Mouse (Mus musculus): ENCODE data around the gene Lyve1. TPM values are rescaled to one million over a fixed set of nuclear protein-coding genes. Genes with fewer than 3 reads are reported as not detected.
"Not testable (repeated sequence)": the region's sequence is repeated elsewhere in the genome, so short reads cannot be mapped to it uniquely, and the experiment has no call there.

Lyve1 gene
- 33.8 and 37.6 TPM in 2 replicates for polyA plus RNA-seq (2014; fragmentation: Nextera tagmentation; extraction: Ambion mirVana)

GRCm38 (mm10) chr7:110862751-110863289 lies at the start of gene Lyve1:
Gene Lyve1, minus strand, starts transcription at chr7:110863239.
- peak within 1 kb of the TSS; percentile 38; the same call in 1 of the 2 replicates for H3K4me2 ChIP-seq
- no peak within 1 kb of the TSS for H3K9ac ChIP-seq
- no peaks in the 10 kb centered on the region for H3K36me3 ChIP-seq (ENCODE audit: insufficient read depth)
- H3K27me3 ChIP-seq (ENCODE audit: insufficient read depth, low read length) = no peaks in the 10 kb centered on the region
- H3K4me1 ChIP-seq (ENCODE audit: insufficient read depth) = peaks cover 9% of the 10 kb centered on the region; the same call in 1 of the 2 replicates
- TF ChIP-seq CTCF (IDR thresholded peaks at IDR 0.05; ENCODE audit: low read depth) = no peak
- no peaks in the 10 kb centered on the region for H3K9me3 ChIP-seq (ENCODE audit: low read depth, low read length)
- DNase-seq = no peak
- no peak within 1 kb of the TSS; the same call in 1 of the 2 replicates for H3K4me3 ChIP-seq (ENCODE audit: low read depth, low read length)
- peak within 1 kb of the TSS; percentile 58; the same call in 1 of the 2 replicates for H3K27ac ChIP-seq (ENCODE audit: low read depth)
- 62% methylated on average over 12 of the region's 12 CpGs for WGBS
- ATAC-seq (ENCODE audit: insufficient read depth) = no peak

- WGBS = 73% methylated on average over 8 of the region's 8 CpGs
- no peak overlapping the region for H3K4me2 ChIP-seq
- no peaks in the 10 kb centered on the region for H3K4me1 ChIP-seq (ENCODE audit: insufficient read depth)
Observed at GRCm38 (mm10) chr7:110908209-110909144, 45.4 kb upstream of the Lyve1 start.

GRCm38 (mm10) chr7:110906566-110906965 lies 43.5 kb upstream of the Lyve1 start:
- H3K27me3 ChIP-seq (ENCODE audit: insufficient read depth, low read length) = no peaks in the 10 kb centered on the region
- H3K9ac ChIP-seq = no peak overlapping the region
- no peak overlapping the region for H3K4me2 ChIP-seq
- no peak for TF ChIP-seq CTCF (IDR thresholded peaks at IDR 0.05; ENCODE audit: low read depth)
- no peaks in the 10 kb centered on the region for H3K9me3 ChIP-seq (ENCODE audit: low read depth, low read length)
- DNase-seq (no peak), ATAC-seq (ENCODE audit: insufficient read depth) (no peak)
- H3K27ac ChIP-seq (ENCODE audit: low read depth) = no peak overlapping the region
- no peaks in the 10 kb centered on the region for H3K4me1 ChIP-seq (ENCODE audit: insufficient read depth)
- H3K4me3 ChIP-seq (ENCODE audit: low read depth, low read length) = no peak overlapping the region
- 82% methylated on average over 2 of the region's 2 CpGs for WGBS
- peaks cover 2% of the 10 kb centered on the region; the same call in 1 of the 2 replicates for H3K36me3 ChIP-seq (ENCODE audit: insufficient read depth)

More at GRCm38 (mm10) chr7:110908209-110909144, 45.4 kb upstream of the Lyve1 start:
- H3K9ac ChIP-seq = no peak overlapping the region
- H3K36me3 ChIP-seq (ENCODE audit: insufficient read depth) = no peaks in the 10 kb centered on the region; the same call in 1 of the 2 replicates
- H3K27me3 ChIP-seq (ENCODE audit: insufficient read depth, low read length) = no peaks in the 10 kb centered on the region
- H3K27ac ChIP-seq (ENCODE audit: low read depth) = no peak overlapping the region
- ATAC-seq (ENCODE audit: insufficient read depth) (no peak), DNase-seq (no peak)
- no peaks in the 10 kb centered on the region for H3K9me3 ChIP-seq (ENCODE audit: low read depth, low read length)
- TF ChIP-seq CTCF (IDR thresholded peaks at IDR 0.05; ENCODE audit: low read depth) = no peak
- no peak overlapping the region for H3K4me3 ChIP-seq (ENCODE audit: low read depth, low read length)

- TF ChIP-seq CTCF (IDR thresholded peaks at IDR 0.05; ENCODE audit: low read depth) = no peak
- H3K9me3 ChIP-seq (ENCODE audit: low read depth, low read length) = no peaks in the 10 kb centered on the region
- H3K4me3 ChIP-seq (ENCODE audit: low read depth, low read length) = no peak overlapping the region
- H3K27me3 ChIP-seq (ENCODE audit: insufficient read depth, low read length) = no peaks in the 10 kb centered on the region
- no peak overlapping the region for H3K4me2 ChIP-seq
- 41% methylated on average over 7 of the region's 7 CpGs for WGBS
- DNase-seq = peak; percentile 40
- H3K36me3 ChIP-seq (ENCODE audit: insufficient read depth) = peaks cover 9% of the 10 kb centered on the region; the same call in 1 of the 2 replicates
- H3K4me1 ChIP-seq (ENCODE audit: insufficient read depth) = no peaks in the 10 kb centered on the region
- peak overlapping the region; percentile 52; the same call in 1 of the 2 replicates for H3K27ac ChIP-seq (ENCODE audit: low read depth)
- H3K9ac ChIP-seq = no peak overlapping the region
- ATAC-seq (ENCODE audit: insufficient read depth) = peak; percentile 66
Observed at GRCm38 (mm10) chr7:110903226-110903625, 40.2 kb upstream of the Lyve1 start.

- 90% methylated on average over 8 of the region's 8 CpGs for WGBS
- no peak for TF ChIP-seq CTCF (IDR thresholded peaks at IDR 0.05; ENCODE audit: low read depth)
Observed at GRCm38 (mm10) chr7:110897202-110897601, 34.2 kb upstream of the Lyve1 start.

GRCm38 (mm10) chr7:110896453-110896852 lies 33.4 kb upstream of the Lyve1 start:
- no peak for TF ChIP-seq CTCF (IDR thresholded peaks at IDR 0.05; ENCODE audit: low read depth)
- Histone ChIP-seq H3K4me3 (ENCODE audit: low read depth, low read length) (no peak overlapping the region), H3K9ac (no peak overlapping the region), H3K27me3 (ENCODE audit: insufficient read depth, low read length) (no peaks in the 10 kb centered on the region), H3K9me3 (ENCODE audit: low read depth, low read length) (no peaks in the 10 kb centered on the region), H3K27ac (ENCODE audit: low read depth) (no peak overlapping the region), H3K36me3 (ENCODE audit: insufficient read depth) (peaks cover 7% of the 10 kb centered on the region; the same call in 1 of the 2 replicates), H3K4me2 (no peak overlapping the region), H3K4me1 (ENCODE audit: insufficient read depth) (peaks cover 3% of the 10 kb centered on the region; the same call in 1 of the 2 replicates)
- WGBS = 88% methylated on average over 7 of the region's 7 CpGs
- ATAC-seq (ENCODE audit: insufficient read depth) (no peak), DNase-seq (no peak)

More at GRCm38 (mm10) chr7:110897202-110897601, 34.2 kb upstream of the Lyve1 start:
- H3K4me1 ChIP-seq (ENCODE audit: insufficient read depth) = peaks cover 3% of the 10 kb centered on the region; the same call in 1 of the 2 replicates
- no peak for DNase-seq
- H3K9me3 ChIP-seq (ENCODE audit: low read depth, low read length) = no peaks in the 10 kb centered on the region
- no peak for ATAC-seq (ENCODE audit: insufficient read depth)
- H3K36me3 ChIP-seq (ENCODE audit: insufficient read depth) = peaks cover 7% of the 10 kb centered on the region; the same call in 1 of the 2 replicates
- H3K9ac ChIP-seq = no peak overlapping the region
- no peak overlapping the region for H3K27ac ChIP-seq (ENCODE audit: low read depth)
- H3K4me2 ChIP-seq = no peak overlapping the region
- no peak overlapping the region for H3K4me3 ChIP-seq (ENCODE audit: low read depth, low read length)
- no peaks in the 10 kb centered on the region for H3K27me3 ChIP-seq (ENCODE audit: insufficient read depth, low read length)

GRCm38 (mm10) chr7:110895772-110896171 lies 32.7 kb upstream of the Lyve1 start:
- not testable (repeated sequence) for H3K4me3 ChIP-seq (ENCODE audit: low read depth, low read length); ATAC-seq (ENCODE audit: insufficient read depth); H3K27me3 ChIP-seq (ENCODE audit: insufficient read depth, low read length); H3K4me2 ChIP-seq; H3K9me3 ChIP-seq (ENCODE audit: low read depth, low read length); H3K9ac ChIP-seq; DNase-seq; H3K36me3 ChIP-seq (ENCODE audit: insufficient read depth); H3K4me1 ChIP-seq (ENCODE audit: insufficient read depth); H3K27ac ChIP-seq (ENCODE audit: low read depth)
- 78% methylated on average over 10 of the region's 10 CpGs for WGBS

Data from lung, embryonic 14.5 days (tissue).